Mouse (Mus musculus): ENCODE measurements around the gene Tgtp2. TPM values are rescaled to one million over a fixed set of nuclear protein-coding genes. Genes with fewer than 3 reads are reported as not detected.

Gene Tgtp2
- polyA plus RNA-seq, 1 experiment from 2014 or later = not detected

- H3K27me3 ChIP-seq (ENCODE audit: control insufficient read depth, insufficient read depth, low read length) = no peaks in the 10 kb centered on the region
- ATAC-seq (replicated peaks; ENCODE audit: insufficient number of reproducible peaks, low FRiP score, low TSS enrichment, low read depth) (no peak), DNase-seq (ENCODE audit: low spot score) (no peak)
- no peaks in the 10 kb centered on the region for H3K36me3 ChIP-seq (replicated peaks; ENCODE audit: control insufficient read depth, insufficient read depth, low read depth, low read length)
- no peak overlapping the region for H3K4me2 ChIP-seq (ENCODE audit: low read depth, low read length)
- WGBS = 85% methylated on average over 3 of the region's 3 CpGs
- no peaks in the 10 kb centered on the region for H3K4me1 ChIP-seq (ENCODE audit: control insufficient read depth, insufficient read depth, low read length)
- H3K9ac ChIP-seq (replicated peaks; ENCODE audit: low read length) = no peak overlapping the region
- H3K4me3 ChIP-seq (ENCODE audit: low read depth, low read length) = no peak overlapping the region
- H3K27ac ChIP-seq (replicated peaks; ENCODE audit: low read depth, low read length) = no peak overlapping the region
- no peaks in the 10 kb centered on the region for H3K9me3 ChIP-seq (replicated peaks; ENCODE audit: control insufficient read depth, low read length)
Observed at GRCm38 (mm10) chr11:49089735-49090507, 25.9 kb upstream of the Tgtp2 start.

GRCm38 (mm10) chr11:49088990-49089652, 25.1 kb upstream of the Tgtp2 start:
- Histone ChIP-seq H3K9ac (replicated peaks; ENCODE audit: low read length) (no peak overlapping the region), H3K27me3 (ENCODE audit: control insufficient read depth, insufficient read depth, low read length) (no peaks in the 10 kb centered on the region), H3K4me3 (ENCODE audit: low read depth, low read length) (no peak overlapping the region), H3K4me2 (ENCODE audit: low read depth, low read length) (no peak overlapping the region), H3K9me3 (replicated peaks; ENCODE audit: control insufficient read depth, low read length) (no peaks in the 10 kb centered on the region), H3K4me1 (ENCODE audit: control insufficient read depth, insufficient read depth, low read length) (no peaks in the 10 kb centered on the region), H3K27ac (replicated peaks; ENCODE audit: low read depth, low read length) (no peak overlapping the region), H3K36me3 (replicated peaks; ENCODE audit: control insufficient read depth, insufficient read depth, low read depth, low read length) (no peaks in the 10 kb centered on the region)
- 84% methylated on average over 5 of the region's 5 CpGs for WGBS
- DNase-seq (ENCODE audit: low spot score) (no peak), ATAC-seq (replicated peaks; ENCODE audit: insufficient number of reproducible peaks, low FRiP score, low TSS enrichment, low read depth) (no peak)

- no peak overlapping the region; the same call in 1 of the 2 replicates for H3K9ac ChIP-seq (replicated peaks; ENCODE audit: low read length)
- DNase-seq (ENCODE audit: low spot score) (peak; percentile 33), ATAC-seq (replicated peaks; ENCODE audit: insufficient number of reproducible peaks, low FRiP score, low TSS enrichment, low read depth) (no peak; the same call in 1 of the 2 replicates)
- peak overlapping the region; percentile 16; the same call in 1 of the 2 replicates for H3K4me2 ChIP-seq (ENCODE audit: low read depth, low read length)
- no peaks in the 10 kb centered on the region for H3K4me1 ChIP-seq (ENCODE audit: control insufficient read depth, insufficient read depth, low read length)
- no peak overlapping the region for H3K4me3 ChIP-seq (ENCODE audit: low read depth, low read length)
- H3K9me3 ChIP-seq (replicated peaks; ENCODE audit: control insufficient read depth, low read length) = no peaks in the 10 kb centered on the region
- H3K27ac ChIP-seq (replicated peaks; ENCODE audit: low read depth, low read length) = no peak overlapping the region
- H3K27me3 ChIP-seq (ENCODE audit: control insufficient read depth, insufficient read depth, low read length) = no peaks in the 10 kb centered on the region
- no peaks in the 10 kb centered on the region for H3K36me3 ChIP-seq (replicated peaks; ENCODE audit: control insufficient read depth, insufficient read depth, low read depth, low read length)
- WGBS = 38% methylated on average over 22 of the region's 22 CpGs
Observed at GRCm38 (mm10) chr11:49087830-49088616, 24.0 kb upstream of the Tgtp2 start.

GRCm38 (mm10) chr11:49086858-49087361, 22.9 kb upstream of the Tgtp2 start:
- Histone ChIP-seq H3K36me3 (replicated peaks; ENCODE audit: control insufficient read depth, insufficient read depth, low read depth, low read length) (no peaks in the 10 kb centered on the region), H3K9ac (replicated peaks; ENCODE audit: low read length) (no peak overlapping the region), H3K4me3 (ENCODE audit: low read depth, low read length) (no peak overlapping the region), H3K4me2 (ENCODE audit: low read depth, low read length) (no peak overlapping the region), H3K4me1 (ENCODE audit: control insufficient read depth, insufficient read depth, low read length) (no peaks in the 10 kb centered on the region), H3K27me3 (ENCODE audit: control insufficient read depth, insufficient read depth, low read length) (no peaks in the 10 kb centered on the region; the same call in 1 of the 2 replicates), H3K9me3 (replicated peaks; ENCODE audit: control insufficient read depth, low read length) (no peaks in the 10 kb centered on the region), H3K27ac (replicated peaks; ENCODE audit: low read depth, low read length) (no peak overlapping the region)
- DNase-seq (ENCODE audit: low spot score) (no peak), ATAC-seq (replicated peaks; ENCODE audit: insufficient number of reproducible peaks, low FRiP score, low TSS enrichment, low read depth) (no peak)
- 80% methylated on average over 6 of the region's 6 CpGs for WGBS

GRCm38 (mm10) chr11:49084875-49085274, 20.9 kb upstream of the Tgtp2 start:
- Histone ChIP-seq H3K27ac (replicated peaks; ENCODE audit: low read depth, low read length) (no peak overlapping the region), H3K4me3 (ENCODE audit: low read depth, low read length) (no peak overlapping the region), H3K27me3 (ENCODE audit: control insufficient read depth, insufficient read depth, low read length) (no peaks in the 10 kb centered on the region; the same call in 1 of the 2 replicates), H3K9me3 (replicated peaks; ENCODE audit: control insufficient read depth, low read length) (no peaks in the 10 kb centered on the region), H3K36me3 (replicated peaks; ENCODE audit: control insufficient read depth, insufficient read depth, low read depth, low read length) (no peaks in the 10 kb centered on the region), H3K4me1 (ENCODE audit: control insufficient read depth, insufficient read depth, low read length) (no peaks in the 10 kb centered on the region), H3K4me2 (ENCODE audit: low read depth, low read length) (no peak overlapping the region), H3K9ac (replicated peaks; ENCODE audit: low read length) (no peak overlapping the region)
- ATAC-seq (replicated peaks; ENCODE audit: insufficient number of reproducible peaks, low FRiP score, low TSS enrichment, low read depth) (no peak), DNase-seq (ENCODE audit: low spot score) (no peak)
- WGBS = 50% methylated on average over 3 of the region's 3 CpGs

GRCm38 (mm10) chr11:49084385-49084784, 20.4 kb upstream of the Tgtp2 start:
- Histone ChIP-seq H3K4me1 (ENCODE audit: control insufficient read depth, insufficient read depth, low read length) (no peaks in the 10 kb centered on the region), H3K9me3 (replicated peaks; ENCODE audit: control insufficient read depth, low read length) (no peaks in the 10 kb centered on the region), H3K36me3 (replicated peaks; ENCODE audit: control insufficient read depth, insufficient read depth, low read depth, low read length) (no peaks in the 10 kb centered on the region), H3K27me3 (ENCODE audit: control insufficient read depth, insufficient read depth, low read length) (no peaks in the 10 kb centered on the region; the same call in 1 of the 2 replicates), H3K4me2 (ENCODE audit: low read depth, low read length) (no peak overlapping the region), H3K9ac (replicated peaks; ENCODE audit: low read length) (no peak overlapping the region), H3K27ac (replicated peaks; ENCODE audit: low read depth, low read length) (no peak overlapping the region), H3K4me3 (ENCODE audit: low read depth, low read length) (no peak overlapping the region)
- ATAC-seq (replicated peaks; ENCODE audit: insufficient number of reproducible peaks, low FRiP score, low TSS enrichment, low read depth) (no peak), DNase-seq (ENCODE audit: low spot score) (no peak)
- 74% methylated on average over 1 of the region's 1 CpGs for WGBS

- WGBS = 69% methylated on average over 3 of the region's 3 CpGs
- no peak overlapping the region for H3K4me3 ChIP-seq (ENCODE audit: low read depth, low read length)
- no peak overlapping the region for H3K27ac ChIP-seq (replicated peaks; ENCODE audit: low read depth, low read length)
- H3K27me3 ChIP-seq (ENCODE audit: control insufficient read depth, insufficient read depth, low read length) = no peaks in the 10 kb centered on the region; the same call in 1 of the 2 replicates
- no peak overlapping the region for H3K9ac ChIP-seq (replicated peaks; ENCODE audit: low read length)
- no peak for DNase-seq (ENCODE audit: low spot score)
- no peak for ATAC-seq (replicated peaks; ENCODE audit: insufficient number of reproducible peaks, low FRiP score, low TSS enrichment, low read depth)
- no peaks in the 10 kb centered on the region for H3K4me1 ChIP-seq (ENCODE audit: control insufficient read depth, insufficient read depth, low read length)
- no peaks in the 10 kb centered on the region for H3K9me3 ChIP-seq (replicated peaks; ENCODE audit: control insufficient read depth, low read length)
- H3K4me2 ChIP-seq (ENCODE audit: low read depth, low read length) = no peak overlapping the region
- no peaks in the 10 kb centered on the region for H3K36me3 ChIP-seq (replicated peaks; ENCODE audit: control insufficient read depth, insufficient read depth, low read depth, low read length)
Observed at GRCm38 (mm10) chr11:49083808-49084207, 19.8 kb upstream of the Tgtp2 start.
